Mouse (Mus musculus): ENCODE results near the gene Ghrhr. TPM values are rescaled to one million over a fixed set of nuclear protein-coding genes. Genes with fewer than 3 reads are reported as not detected.

Ghrhr gene
- not detected in 2 replicates for polyA plus RNA-seq (2012; rRNA removed)

GRCm38 (mm10) chr6:55376076-55376475 is at the start of gene Ghrhr:
Ghrhr (plus strand) TSS chr6:55376295.

GRCm38 (mm10) chr6:55335989-55336514 is 40.0 kb upstream of the Ghrhr start, which contains the start of gene Aqp1:
Aqp1 (plus strand) TSS chr6:55336432.

Other genes with a start within 250 kb of the Ghrhr start
- 1.3 and 2.3 TPM in 2 replicates for gene Crhr2, start 243.3 kb upstream of the Ghrhr start, polyA plus RNA-seq (2012; rRNA removed)
- gene Inmt, start 201.3 kb upstream of the Ghrhr start, polyA plus RNA-seq (2012; rRNA removed) = 0.61 and 0.92 TPM in 2 replicates
- gene Mindy4, start 172.9 kb upstream of the Ghrhr start, polyA plus RNA-seq (2012; rRNA removed) = 1.4 and 2.6 TPM in 2 replicates
- 43.8 and 44.5 TPM in 2 replicates for gene Aqp1, start 39.9 kb upstream of the Ghrhr start, polyA plus RNA-seq (2012; rRNA removed)
- gene Adcyap1r1, start 75.7 kb downstream of the Ghrhr start, polyA plus RNA-seq (2012; rRNA removed) = 1.6 and 7.1 TPM in 2 replicates